Mouse (Mus musculus): ENCODE results near the gene Hoxa10. TPM values are rescaled to one million over a fixed set of nuclear protein-coding genes. Genes with fewer than 3 reads are reported as not detected.

The Hoxa10 gene
- polyA plus RNA-seq, 1 experiment from 2014 or later, result 0.05 TPM

DNA sequence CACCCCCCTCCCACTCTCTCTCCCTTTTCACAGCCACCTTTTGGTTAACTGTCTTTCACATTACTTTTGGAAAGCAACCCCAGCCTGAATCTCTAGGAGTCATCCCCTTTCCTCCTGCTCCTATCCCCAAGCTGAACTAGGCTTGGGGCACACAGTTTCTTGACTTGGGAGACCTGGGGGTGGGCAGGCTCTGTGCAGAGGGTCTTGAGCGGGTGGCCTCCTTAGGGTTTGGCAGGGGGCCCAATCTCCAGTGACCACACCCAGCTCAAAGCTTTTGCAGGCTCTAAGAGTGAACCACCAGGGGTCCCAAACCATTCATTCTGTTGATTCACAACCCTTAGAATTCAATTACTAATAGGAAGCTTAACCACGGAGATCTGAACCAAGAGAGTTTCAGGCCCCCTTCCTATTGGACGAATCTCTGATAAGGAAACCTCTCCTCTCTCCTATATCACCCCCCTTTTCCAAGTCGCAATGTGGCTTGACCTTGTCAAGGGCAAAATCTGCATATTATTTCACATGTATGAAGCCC lies 2.2 kb upstream of the Hoxa10 start:
- Histone ChIP-seq H3K4me2 (ENCODE audit: low read depth, low read length) (no peak overlapping the region), H3K9ac (ENCODE audit: low read depth, low read length) (no peak overlapping the region), H3K9me3 (replicated peaks; ENCODE audit: control insufficient read depth, low read length) (no peaks in the 10 kb centered on the region), H3K4me3 (ENCODE audit: low read depth, low read length) (no peak overlapping the region), H3K36me3 (ENCODE audit: control insufficient read depth, insufficient read depth) (no peaks in the 10 kb centered on the region), H3K27ac (ENCODE audit: low read length) (no peak overlapping the region), H3K27me3 (ENCODE audit: control insufficient read depth, insufficient read depth, low read depth, low read length) (peaks cover 96% of the 10 kb centered on the region), H3K4me1 (ENCODE audit: control insufficient read depth, low read depth, low read length) (no peaks in the 10 kb centered on the region; the same call in none of the 2 replicates)
- WGBS (ENCODE audit: insufficient replicate concordance), result 7% methylated on average over 4 of the region's 4 CpGs
- no peak for ATAC-seq (ENCODE audit: low read depth)

DNA sequence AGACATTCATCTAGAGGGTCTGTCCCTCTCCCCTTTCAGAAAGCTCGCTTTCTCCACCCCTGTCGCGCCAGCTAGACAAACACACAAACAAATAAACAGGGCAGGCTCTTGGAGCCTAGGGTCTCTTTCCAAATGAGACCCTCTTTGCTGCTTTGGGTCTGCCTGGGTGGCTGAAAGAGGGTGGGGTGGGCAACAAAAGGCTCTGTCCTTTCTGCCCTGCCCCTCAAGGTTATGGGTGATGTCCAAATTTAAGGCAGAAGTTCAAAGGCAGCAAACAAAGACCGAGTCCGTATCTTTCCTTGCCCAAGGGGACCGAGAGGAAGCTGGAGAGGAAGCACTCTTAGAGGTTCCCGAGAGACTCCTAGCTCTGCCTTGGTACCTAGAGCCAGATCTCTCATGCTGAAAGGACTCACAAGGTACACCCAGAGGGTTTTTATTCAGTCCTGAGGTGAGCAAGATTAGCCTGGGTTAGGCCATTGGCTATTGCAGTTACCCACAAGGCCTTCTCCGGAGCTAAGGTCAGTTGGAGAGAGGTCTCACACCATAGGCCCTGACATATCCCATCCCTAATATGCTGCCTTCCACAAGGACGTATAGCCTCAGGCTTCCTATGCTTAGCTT lies 457 bp upstream of the Hoxa10 start:
- no peaks in the 10 kb centered on the region; the same call in none of the 2 replicates for H3K4me1 ChIP-seq (ENCODE audit: control insufficient read depth, low read depth, low read length)
- no peak overlapping the region for H3K4me2 ChIP-seq (ENCODE audit: low read depth, low read length)
- no peak overlapping the region for H3K4me3 ChIP-seq (ENCODE audit: low read depth, low read length)
- no peak for ATAC-seq (ENCODE audit: low read depth)
- H3K27ac ChIP-seq (ENCODE audit: low read length), result no peak overlapping the region
- WGBS (ENCODE audit: insufficient replicate concordance), result 2% methylated on average over 9 of the region's 9 CpGs
- peaks cover 97% of the 10 kb centered on the region for H3K27me3 ChIP-seq (ENCODE audit: control insufficient read depth, insufficient read depth, low read depth, low read length)
- no peak overlapping the region for H3K9ac ChIP-seq (ENCODE audit: low read depth, low read length)
- H3K36me3 ChIP-seq (ENCODE audit: control insufficient read depth, insufficient read depth), result no peaks in the 10 kb centered on the region
- no peaks in the 10 kb centered on the region for H3K9me3 ChIP-seq (replicated peaks; ENCODE audit: control insufficient read depth, low read length)

DNA sequence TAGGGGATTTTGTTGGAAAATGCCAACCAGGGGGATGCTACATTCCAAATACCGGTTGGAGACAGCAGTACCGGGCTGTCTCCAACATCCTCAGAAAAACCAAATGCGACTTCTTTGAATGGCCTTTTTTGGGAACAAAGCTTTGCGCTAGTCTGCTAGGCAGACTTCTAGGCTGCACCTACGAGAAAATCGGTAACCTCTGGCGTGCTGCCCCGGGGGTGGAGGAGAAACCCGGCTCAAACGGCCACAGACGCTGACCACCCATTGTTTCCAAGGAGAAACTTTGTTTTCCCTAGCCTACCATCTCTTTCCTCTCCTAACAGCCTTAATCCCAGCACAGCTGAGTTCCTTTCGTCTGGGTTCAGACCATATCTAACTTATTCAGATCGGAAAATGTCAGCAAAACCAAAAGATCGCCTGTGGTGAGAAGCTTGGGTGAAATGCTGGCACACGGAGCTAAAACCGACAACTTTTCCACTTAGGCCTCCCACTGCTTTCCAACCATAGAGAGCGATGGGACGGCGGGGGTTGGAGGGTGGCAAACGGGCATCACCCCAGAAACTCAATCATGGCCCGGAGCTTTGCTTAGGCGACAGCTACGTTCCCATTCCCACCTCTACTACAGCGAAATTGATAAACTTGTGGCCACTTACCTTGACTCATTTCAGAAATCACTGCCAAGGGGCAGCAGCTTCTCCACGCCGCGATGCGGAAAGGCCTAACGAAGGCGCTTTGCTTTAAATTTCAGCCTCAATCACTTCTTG lies 847 bp downstream of the Hoxa10 start:
- no peak overlapping the region for H3K4me3 ChIP-seq (ENCODE audit: low read depth, low read length)
- no peak overlapping the region for H3K9ac ChIP-seq (ENCODE audit: low read depth, low read length)
- no peaks in the 10 kb centered on the region for H3K36me3 ChIP-seq (ENCODE audit: control insufficient read depth, insufficient read depth)
- H3K9me3 ChIP-seq (replicated peaks; ENCODE audit: control insufficient read depth, low read length), result no peaks in the 10 kb centered on the region
- H3K4me1 ChIP-seq (ENCODE audit: control insufficient read depth, low read depth, low read length), result no peaks in the 10 kb centered on the region; the same call in 1 of the 2 replicates
- H3K4me2 ChIP-seq (ENCODE audit: low read depth, low read length), result no peak overlapping the region
- H3K27me3 ChIP-seq (ENCODE audit: control insufficient read depth, insufficient read depth, low read depth, low read length), result peaks cover 97% of the 10 kb centered on the region
- no peak overlapping the region for H3K27ac ChIP-seq (ENCODE audit: low read length)
- no peak for ATAC-seq (ENCODE audit: low read depth)
- WGBS (ENCODE audit: insufficient replicate concordance), result 3% methylated on average over 30 of the region's 30 CpGs

DNA sequence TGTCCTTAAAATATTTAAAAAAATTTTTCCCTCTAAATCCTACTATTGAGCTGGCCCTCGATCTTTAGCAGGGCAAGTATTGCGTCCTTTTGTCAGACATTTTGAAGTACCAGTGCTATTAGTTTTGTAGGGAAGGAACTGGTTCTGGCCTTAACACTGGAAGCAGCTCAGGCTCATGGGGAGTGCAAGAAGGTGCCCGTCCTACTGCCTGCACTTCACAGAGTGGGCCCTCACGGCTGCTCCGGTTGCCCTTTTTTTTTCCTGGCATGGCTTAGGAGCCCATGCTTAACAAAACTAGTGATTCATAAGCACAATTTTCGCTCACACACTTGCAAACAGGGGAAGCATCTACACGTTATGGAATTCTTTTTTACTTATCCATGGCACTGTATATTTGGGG lies 1.7 kb downstream of the Hoxa10 start:
- no peak overlapping the region for H3K27ac ChIP-seq (ENCODE audit: low read length)
- H3K27me3 ChIP-seq (ENCODE audit: control insufficient read depth, insufficient read depth, low read depth, low read length), result peaks cover 97% of the 10 kb centered on the region
- H3K4me3 ChIP-seq (ENCODE audit: low read depth, low read length), result no peak overlapping the region
- H3K36me3 ChIP-seq (ENCODE audit: control insufficient read depth, insufficient read depth), result no peaks in the 10 kb centered on the region
- H3K4me2 ChIP-seq (ENCODE audit: low read depth, low read length), result no peak overlapping the region
- WGBS (ENCODE audit: insufficient replicate concordance), result 8% methylated on average over 7 of the region's 7 CpGs
- ATAC-seq (ENCODE audit: low read depth), result no peak
- H3K9me3 ChIP-seq (replicated peaks; ENCODE audit: control insufficient read depth, low read length), result no peaks in the 10 kb centered on the region
- H3K4me1 ChIP-seq (ENCODE audit: control insufficient read depth, low read depth, low read length), result no peaks in the 10 kb centered on the region; the same call in 1 of the 2 replicates
- H3K9ac ChIP-seq (ENCODE audit: low read depth, low read length), result no peak overlapping the region

DNA sequence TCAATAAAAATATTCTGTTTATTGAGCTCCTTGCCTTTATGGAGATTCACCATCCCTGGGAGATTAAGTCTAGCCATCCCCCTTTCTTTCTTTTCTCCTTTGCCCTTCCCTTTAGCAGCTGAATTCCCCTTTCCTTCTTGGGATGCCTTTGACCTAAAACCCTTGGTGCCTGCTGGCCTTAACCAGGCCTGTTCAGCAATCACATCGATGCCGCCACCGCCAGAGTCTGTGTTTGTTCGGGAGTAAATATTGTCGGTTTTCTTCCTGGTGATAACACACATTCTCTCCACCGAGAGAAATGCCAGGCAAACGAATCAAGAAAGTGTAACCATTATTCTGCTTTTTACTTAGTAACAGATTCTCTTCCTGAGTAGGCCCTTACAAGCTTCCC lies 2.5 kb downstream of the Hoxa10 start:
- Histone ChIP-seq H3K4me3 (ENCODE audit: low read depth, low read length) (no peak overlapping the region), H3K27me3 (ENCODE audit: control insufficient read depth, insufficient read depth, low read depth, low read length) (peaks cover 97% of the 10 kb centered on the region), H3K27ac (ENCODE audit: low read length) (no peak overlapping the region), H3K9ac (ENCODE audit: low read depth, low read length) (no peak overlapping the region), H3K4me1 (ENCODE audit: control insufficient read depth, low read depth, low read length) (no peaks in the 10 kb centered on the region; the same call in 1 of the 2 replicates), H3K4me2 (ENCODE audit: low read depth, low read length) (no peak overlapping the region), H3K9me3 (replicated peaks; ENCODE audit: control insufficient read depth, low read length) (no peaks in the 10 kb centered on the region), H3K36me3 (ENCODE audit: control insufficient read depth, insufficient read depth) (no peaks in the 10 kb centered on the region)
- WGBS (ENCODE audit: insufficient replicate concordance), result 4% methylated on average over 7 of the region's 7 CpGs
- no peak for ATAC-seq (ENCODE audit: low read depth)

DNA sequence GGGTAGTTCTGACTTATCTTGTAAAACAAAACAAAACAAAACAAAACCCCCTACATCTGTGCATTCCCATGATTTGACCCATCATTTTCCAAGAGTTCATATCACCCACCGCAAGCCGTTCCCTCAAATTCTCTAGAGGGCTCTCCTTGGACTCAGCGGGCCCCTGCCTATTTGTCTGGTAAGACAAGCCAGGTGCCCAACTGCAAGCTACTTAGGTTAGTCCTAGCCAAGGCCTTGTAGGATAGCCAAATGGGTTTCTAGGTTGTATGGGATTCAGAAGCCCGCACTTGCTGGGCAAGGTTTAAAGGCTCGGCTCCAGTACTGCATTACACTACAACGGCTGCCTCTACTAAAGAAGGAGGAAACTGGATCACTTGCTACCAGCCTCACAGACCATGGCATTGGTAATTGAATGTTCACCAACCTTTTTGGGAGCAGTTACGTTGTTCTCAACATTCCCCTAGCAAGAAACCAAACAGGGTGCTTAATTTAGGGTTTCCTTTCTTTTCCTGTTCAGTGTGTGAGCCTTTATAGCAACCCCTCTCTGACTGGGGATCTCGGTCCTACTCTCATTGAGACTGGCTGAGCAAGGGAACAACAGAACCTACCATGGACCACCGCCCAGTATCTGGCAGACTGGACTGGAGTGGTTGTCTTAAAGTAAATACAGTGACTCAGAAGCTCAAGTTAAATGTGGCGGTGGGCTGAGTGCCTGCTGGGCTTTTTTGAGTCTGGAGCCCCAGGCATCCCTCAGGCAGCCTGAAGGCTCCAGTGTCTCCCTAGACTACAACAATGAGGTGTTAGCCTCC lies 3.1 kb downstream of the Hoxa10 start:
- Histone ChIP-seq H3K27me3 (ENCODE audit: control insufficient read depth, insufficient read depth, low read depth, low read length) (peaks cover 97% of the 10 kb centered on the region), H3K4me2 (ENCODE audit: low read depth, low read length) (no peak overlapping the region), H3K9ac (ENCODE audit: low read depth, low read length) (no peak overlapping the region), H3K4me3 (ENCODE audit: low read depth, low read length) (no peak overlapping the region), H3K36me3 (ENCODE audit: control insufficient read depth, insufficient read depth) (no peaks in the 10 kb centered on the region), H3K4me1 (ENCODE audit: control insufficient read depth, low read depth, low read length) (no peaks in the 10 kb centered on the region; the same call in 1 of the 2 replicates), H3K9me3 (replicated peaks; ENCODE audit: control insufficient read depth, low read length) (no peaks in the 10 kb centered on the region), H3K27ac (ENCODE audit: low read length) (no peak overlapping the region)
- 27% methylated on average over 10 of the region's 10 CpGs for WGBS (ENCODE audit: insufficient replicate concordance)
- no peak for ATAC-seq (ENCODE audit: low read depth)

DNA sequence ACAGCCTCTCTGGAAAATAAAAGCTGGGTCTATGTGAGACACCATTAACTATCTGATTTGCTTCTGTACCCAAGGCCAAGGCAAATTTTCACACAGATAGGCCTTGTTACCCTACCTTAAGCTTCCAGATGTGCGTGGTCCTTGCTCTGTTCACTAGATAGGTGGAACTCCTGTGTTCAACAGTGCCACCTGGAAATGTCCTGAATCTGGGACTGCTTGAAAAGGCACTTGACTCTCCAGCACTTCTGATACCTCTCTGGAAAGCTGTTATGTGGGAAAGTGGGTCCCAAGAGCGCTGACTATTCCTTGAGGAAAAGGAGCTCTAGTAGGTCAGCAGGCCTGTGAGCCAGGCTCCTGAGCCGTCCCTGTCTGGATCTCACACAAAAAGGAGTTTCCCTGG lies 3.8 kb downstream of the Hoxa10 start:
- no peaks in the 10 kb centered on the region for H3K9me3 ChIP-seq (replicated peaks; ENCODE audit: control insufficient read depth, low read length)
- H3K27ac ChIP-seq (ENCODE audit: low read length), result no peak overlapping the region
- H3K4me3 ChIP-seq (ENCODE audit: low read depth, low read length), result no peak overlapping the region
- H3K4me2 ChIP-seq (ENCODE audit: low read depth, low read length), result no peak overlapping the region
- no peak for ATAC-seq (ENCODE audit: low read depth)
- H3K27me3 ChIP-seq (ENCODE audit: control insufficient read depth, insufficient read depth, low read depth, low read length), result peaks cover 98% of the 10 kb centered on the region
- no peaks in the 10 kb centered on the region for H3K36me3 ChIP-seq (ENCODE audit: control insufficient read depth, insufficient read depth)
- H3K4me1 ChIP-seq (ENCODE audit: control insufficient read depth, low read depth, low read length), result no peaks in the 10 kb centered on the region; the same call in 1 of the 2 replicates
- WGBS (ENCODE audit: insufficient replicate concordance), result 28% methylated on average over 3 of the region's 3 CpGs
- no peak overlapping the region for H3K9ac ChIP-seq (ENCODE audit: low read depth, low read length)

DNA sequence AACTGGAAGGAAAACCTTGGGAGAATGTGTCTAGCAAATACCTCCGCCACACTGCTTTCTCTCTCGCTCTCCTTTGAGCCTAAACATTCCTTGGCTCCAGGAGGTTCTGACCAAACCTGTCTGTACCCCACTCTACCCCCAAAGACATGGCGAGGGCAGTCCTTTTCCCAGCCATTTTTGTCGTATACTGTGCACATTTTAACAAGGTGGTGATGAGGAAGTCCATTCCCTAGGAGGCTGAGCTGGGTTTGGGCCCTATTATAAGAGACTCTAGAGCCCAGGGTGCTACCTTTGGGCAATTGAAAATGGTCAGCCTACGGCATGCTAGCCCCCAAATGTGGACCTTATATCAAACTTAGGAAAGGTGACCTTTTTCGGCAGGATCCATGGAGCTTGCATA lies 4.8 kb downstream of the Hoxa10 start:
- 24% methylated on average over 6 of the region's 6 CpGs for WGBS (ENCODE audit: insufficient replicate concordance)
- H3K27me3 ChIP-seq (ENCODE audit: control insufficient read depth, insufficient read depth, low read depth, low read length), result peaks cover 96% of the 10 kb centered on the region
- no peak overlapping the region for H3K27ac ChIP-seq (ENCODE audit: low read length)
- H3K36me3 ChIP-seq (ENCODE audit: control insufficient read depth, insufficient read depth), result no peaks in the 10 kb centered on the region
- H3K9ac ChIP-seq (ENCODE audit: low read depth, low read length), result no peak overlapping the region
- no peak overlapping the region for H3K4me2 ChIP-seq (ENCODE audit: low read depth, low read length)
- H3K9me3 ChIP-seq (replicated peaks; ENCODE audit: control insufficient read depth, low read length), result no peaks in the 10 kb centered on the region
- no peak overlapping the region for H3K4me3 ChIP-seq (ENCODE audit: low read depth, low read length)
- H3K4me1 ChIP-seq (ENCODE audit: control insufficient read depth, low read depth, low read length), result no peaks in the 10 kb centered on the region; the same call in 1 of the 2 replicates
- no peak for ATAC-seq (ENCODE audit: low read depth)

All from liver, embryonic 16.5 days (tissue).